Mouse (Mus musculus): ENCODE results near the gene Ppp4r4.

DNA sequence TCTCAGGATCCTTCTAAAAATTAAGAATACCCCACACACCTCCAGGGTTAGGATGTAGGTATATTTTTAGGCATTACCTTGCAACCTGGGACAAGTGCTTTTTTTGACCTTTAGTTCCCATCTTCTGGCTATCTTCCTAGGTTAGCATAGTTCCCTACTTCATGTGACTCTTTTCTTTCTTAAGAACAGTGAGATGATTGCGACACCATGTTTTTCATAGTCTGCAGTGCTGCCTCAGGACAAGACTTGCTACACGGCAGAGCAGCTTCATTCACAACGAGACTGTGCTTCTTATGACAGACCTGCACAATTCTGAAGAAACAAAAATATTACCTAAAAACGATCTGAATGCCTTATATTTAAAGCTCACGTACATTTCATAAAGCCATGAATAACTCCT, 24.8 kb downstream of the Ppp4r4 start:
- TF ChIP-seq POLR2A (IDR thresholded peaks at IDR 0.05; ENCODE audit: control insufficient read depth, low read depth, low read length) (no peak), CTCF (IDR thresholded peaks at IDR 0.05; ENCODE audit: control insufficient read depth, insufficient read depth, insufficient replicate concordance, low read depth, low read length) (no peak)

Measured in testis, adult 2 months (tissue).